Mouse (Mus musculus): ENCODE results near the gene Macrod2.
"Not testable (repeated sequence)": the region's sequence is repeated elsewhere in the genome, so short reads cannot be mapped to it uniquely, and the experiment has no call there.

Gene Macrod2

DNA sequence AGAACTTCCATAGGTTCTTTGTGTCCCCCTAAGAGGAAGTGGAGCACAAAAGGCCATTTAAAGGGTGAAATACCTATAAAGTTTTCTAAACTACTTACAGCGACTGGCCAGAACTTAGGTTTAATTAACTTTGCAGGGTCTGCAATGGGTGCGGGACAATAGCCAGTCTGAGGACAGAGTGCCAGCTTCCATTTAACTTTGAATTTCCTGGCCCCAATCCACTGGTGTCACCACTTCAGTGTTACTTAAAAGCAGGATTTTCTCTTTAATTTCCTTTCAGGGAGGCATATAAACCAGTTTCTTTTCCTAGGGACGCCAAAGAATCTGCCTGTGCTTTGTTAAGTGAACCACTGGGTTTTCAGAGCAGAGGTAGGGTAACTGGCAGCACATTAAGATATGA is 303.5 kb downstream of the Macrod2 start:
- no peak for DNase-seq (ENCODE audit: low read depth, low spot score)

- DNase-seq (ENCODE audit: low read depth, low spot score), result no peak
Measured at GRCm38 (mm10) chr2:140703377-140703776, 308.3 kb downstream of the Macrod2 start.

GRCm38 (mm10) chr2:140704146-140704545 is 309.0 kb downstream of the Macrod2 start:
- DNase-seq (ENCODE audit: low read depth, low spot score), result no peak

DNA sequence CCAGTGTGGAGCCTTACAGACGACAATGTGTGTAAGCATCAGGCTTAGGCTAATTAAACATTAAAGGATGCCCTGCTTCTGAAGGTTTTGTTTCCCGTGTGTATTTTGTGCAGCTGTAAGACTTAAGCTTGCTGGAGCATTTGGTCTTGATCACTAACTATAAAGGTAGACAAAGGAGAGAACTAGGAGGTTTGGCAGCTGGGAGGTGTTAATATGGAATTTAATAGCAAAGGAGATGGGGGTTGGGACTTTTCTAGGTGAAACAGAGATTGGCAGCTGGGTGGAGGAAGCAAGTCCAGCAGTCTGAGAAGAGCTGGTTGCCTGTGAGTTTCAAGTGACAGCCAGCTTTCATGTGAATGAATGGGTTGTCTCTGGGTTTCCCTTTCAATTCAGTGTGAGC is 310.2 kb downstream of the Macrod2 start:
- DNase-seq (ENCODE audit: low read depth, low spot score), result no peak

- no peak for DNase-seq (ENCODE audit: low read depth, low spot score)
Measured at GRCm38 (mm10) chr2:140707550-140707949, 312.4 kb downstream of the Macrod2 start.

GRCm38 (mm10) chr2:140715822-140716221 is 320.7 kb downstream of the Macrod2 start:
- DNase-seq (ENCODE audit: low read depth, low spot score), result no peak

DNA sequence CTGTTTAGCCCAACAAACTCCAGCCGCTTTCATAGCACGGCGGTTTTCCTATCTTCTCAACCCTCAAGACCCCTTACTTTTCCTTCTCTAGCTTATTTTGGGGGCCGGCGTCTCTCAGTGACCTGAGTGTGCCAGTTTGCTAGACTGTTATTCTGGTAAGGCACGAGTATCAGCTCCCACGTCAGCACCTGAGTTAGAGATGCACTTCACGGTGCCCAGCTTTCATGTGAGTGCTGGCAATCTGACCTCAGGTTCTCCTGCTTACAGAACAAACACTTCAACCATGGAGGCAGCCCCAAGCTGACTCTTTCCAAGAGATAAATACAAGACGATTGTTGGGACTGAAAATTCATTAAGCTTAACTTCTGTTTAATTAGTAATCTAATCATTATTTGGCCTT is 322.3 kb downstream of the Macrod2 start:
- DNase-seq (ENCODE audit: low read depth, low spot score), result no peak

DNA sequence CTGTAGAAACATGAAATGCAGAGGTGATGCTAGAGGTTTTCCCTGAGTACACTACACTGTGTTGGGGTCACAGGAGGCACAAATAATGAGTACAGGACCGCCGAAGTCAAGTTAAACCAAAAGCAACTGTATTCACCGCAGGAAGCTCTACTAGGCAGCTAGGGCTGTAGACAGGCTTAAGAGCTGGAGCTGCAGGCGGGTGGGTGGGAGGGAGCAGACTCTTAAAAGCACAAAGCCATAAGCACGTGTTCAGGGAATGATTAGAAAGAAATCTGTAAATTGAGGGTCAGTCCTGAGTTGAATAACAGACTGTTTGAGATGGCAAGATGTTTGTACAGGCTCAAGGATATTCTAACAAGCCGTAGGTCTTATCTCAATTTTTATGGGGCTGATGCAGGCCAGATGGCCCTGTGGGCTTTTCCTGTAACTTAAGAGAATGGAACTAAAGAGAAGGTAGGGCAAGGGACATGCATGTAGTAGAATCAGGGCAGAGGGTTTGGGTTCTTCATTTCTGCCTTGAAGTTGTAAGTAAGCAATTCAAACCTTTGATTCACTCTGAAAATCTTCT is 337.6 kb downstream of the Macrod2 start:
- DNase-seq (ENCODE audit: low read depth, low spot score), result no peak

- DNase-seq (ENCODE audit: low read depth, low spot score), result no peak
Measured at GRCm38 (mm10) chr2:140740511-140740910, 345.4 kb downstream of the Macrod2 start.

GRCm38 (mm10) chr2:140742954-140743353 is 347.8 kb downstream of the Macrod2 start:
- not testable (repeated sequence) for DNase-seq (ENCODE audit: low read depth, low spot score)

GRCm38 (mm10) chr2:140758881-140759280 is 363.8 kb downstream of the Macrod2 start:
- DNase-seq (ENCODE audit: low read depth, low spot score), result no peak

GRCm38 (mm10) chr2:140759732-140760131 is 364.6 kb downstream of the Macrod2 start:
- no peak for DNase-seq (ENCODE audit: low read depth, low spot score)

DNA sequence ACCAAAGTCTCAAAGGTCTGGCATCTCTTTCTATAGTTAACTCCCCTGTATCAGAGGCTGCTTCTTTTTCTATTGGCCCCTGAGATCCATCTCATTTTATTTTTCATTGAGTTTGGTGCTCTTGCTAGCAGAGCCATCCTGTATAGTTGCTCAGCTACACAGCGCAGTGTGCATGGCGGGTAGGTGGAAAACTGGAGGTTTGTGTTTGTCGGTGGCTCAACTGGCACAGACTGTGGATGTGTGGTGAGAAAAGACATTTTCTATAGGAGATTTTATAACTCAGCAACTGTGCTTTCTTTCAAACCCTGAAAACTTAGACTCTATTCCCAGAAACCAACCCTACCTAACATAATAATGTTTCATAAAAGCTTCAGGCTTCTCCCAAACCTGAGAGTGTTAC is 365.0 kb downstream of the Macrod2 start:
- no peak for DNase-seq (ENCODE audit: low read depth, low spot score)

DNA sequence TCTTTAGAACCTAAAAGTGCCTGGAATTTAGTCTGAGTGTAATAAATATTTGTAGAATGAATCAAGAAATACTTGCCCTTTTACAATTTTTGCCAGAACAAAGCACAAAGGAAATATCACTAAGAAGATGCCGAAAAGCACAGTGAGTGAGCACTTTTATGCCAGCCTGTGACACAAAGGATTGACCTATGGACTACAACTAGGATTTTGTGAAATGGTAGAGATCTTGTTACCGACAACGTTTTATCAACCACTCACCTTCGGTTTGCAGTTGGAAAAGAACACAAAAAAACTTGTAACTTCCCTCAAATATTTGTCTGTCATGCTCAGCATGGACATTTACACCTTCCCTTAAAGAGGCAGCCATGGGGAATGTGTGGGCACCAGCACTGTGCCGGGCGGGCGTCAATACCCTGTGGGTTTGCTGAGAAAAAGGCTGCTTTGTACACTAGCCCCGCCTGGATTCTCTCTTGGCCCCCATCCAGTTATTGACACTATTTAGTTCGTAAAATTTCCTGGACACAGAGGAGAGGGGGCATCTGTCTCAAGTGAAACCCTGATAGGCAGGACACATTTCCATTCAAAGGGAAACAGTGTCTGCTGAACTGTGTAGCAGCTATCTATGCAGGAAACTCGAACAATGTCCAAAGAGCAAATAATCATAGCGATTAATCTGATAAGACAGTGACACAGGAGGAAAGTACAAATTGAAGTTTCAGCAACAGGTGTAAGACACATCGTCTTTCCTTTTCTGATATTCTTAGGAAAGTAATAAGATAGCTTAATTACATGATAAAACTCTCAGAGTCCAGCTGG is 368.2 kb downstream of the Macrod2 start:
- DNase-seq (ENCODE audit: low read depth, low spot score), result no peak

DNA sequence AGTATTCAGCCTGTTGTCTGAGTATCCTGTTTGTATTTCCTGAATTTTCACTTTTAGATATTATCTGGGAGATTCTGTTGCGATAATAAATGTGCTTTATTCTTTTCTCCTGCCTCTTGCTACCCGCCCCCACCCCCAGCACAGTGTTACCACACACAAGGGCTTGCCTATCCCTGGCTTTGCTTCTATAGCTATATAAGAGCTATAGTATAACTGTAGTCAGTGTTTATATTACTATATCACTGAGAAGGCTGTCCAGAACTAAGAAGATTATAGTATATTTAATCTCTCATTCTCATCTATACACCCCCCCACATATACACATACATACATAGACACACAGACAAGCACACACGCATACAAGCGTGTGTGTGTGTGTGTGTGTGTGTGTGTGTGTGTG is 374.4 kb downstream of the Macrod2 start:
- DNase-seq (ENCODE audit: low read depth, low spot score), result no peak

DNA sequence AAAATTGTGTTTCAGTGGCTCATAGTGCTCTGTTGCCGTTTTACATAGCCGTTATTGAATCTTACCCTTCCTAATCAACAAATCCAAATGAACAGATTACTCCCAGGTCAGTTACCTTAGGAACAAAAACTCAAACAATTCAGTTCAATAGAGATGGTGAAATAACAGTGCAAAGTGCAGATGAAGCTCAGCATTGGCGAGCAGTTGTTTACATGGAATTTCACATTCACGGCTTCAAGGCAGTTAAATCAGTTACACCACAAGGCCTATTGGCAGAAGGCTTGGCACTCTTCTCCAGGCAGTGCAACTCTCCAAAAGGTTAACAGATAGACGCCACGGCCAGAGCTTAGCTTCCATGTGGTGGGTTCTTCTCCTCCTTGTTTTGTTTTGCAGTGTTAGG is 377.7 kb downstream of the Macrod2 start:
- DNase-seq (ENCODE audit: low read depth, low spot score), result no peak

- no peak for DNase-seq (ENCODE audit: low read depth, low spot score)
Measured at GRCm38 (mm10) chr2:140773456-140773855, 378.3 kb downstream of the Macrod2 start.

- DNase-seq (ENCODE audit: low read depth, low spot score), result no peak
Measured at GRCm38 (mm10) chr2:140774808-140775370, 379.8 kb downstream of the Macrod2 start.

- DNase-seq (ENCODE audit: low read depth, low spot score), result no peak
Measured at GRCm38 (mm10) chr2:140775448-140776101, 380.5 kb downstream of the Macrod2 start.

- no peak for DNase-seq (ENCODE audit: low read depth, low spot score)
Measured at GRCm38 (mm10) chr2:140778212-140778611, 383.1 kb downstream of the Macrod2 start.

- DNase-seq (ENCODE audit: low read depth, low spot score), result no peak
Measured at GRCm38 (mm10) chr2:140783041-140783440, 387.9 kb downstream of the Macrod2 start.

DNA sequence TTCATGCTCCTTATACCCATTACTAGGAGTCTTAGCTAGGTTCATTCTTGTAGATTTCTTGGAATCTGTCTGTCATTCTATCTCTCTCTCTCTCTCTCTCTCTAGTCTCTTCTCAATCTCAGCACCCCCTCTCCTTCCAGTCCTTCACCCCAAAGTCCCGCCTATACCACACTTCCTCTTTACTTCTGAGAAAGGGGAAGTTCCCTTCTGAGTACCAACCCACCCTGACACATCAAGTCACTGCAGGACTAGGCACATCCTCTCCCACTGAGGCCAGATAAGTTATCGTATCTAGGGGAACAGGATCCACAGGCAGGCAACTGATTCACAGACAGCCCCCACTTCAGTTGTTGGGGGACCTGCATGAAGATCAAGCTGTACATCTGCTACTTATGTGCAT is 389.5 kb downstream of the Macrod2 start:
- DNase-seq (ENCODE audit: low read depth, low spot score), result no peak

Measured in retina, postnatal 7 days (tissue).